Mouse (Mus musculus): ENCODE data around the gene C1qtnf3.

DNA sequence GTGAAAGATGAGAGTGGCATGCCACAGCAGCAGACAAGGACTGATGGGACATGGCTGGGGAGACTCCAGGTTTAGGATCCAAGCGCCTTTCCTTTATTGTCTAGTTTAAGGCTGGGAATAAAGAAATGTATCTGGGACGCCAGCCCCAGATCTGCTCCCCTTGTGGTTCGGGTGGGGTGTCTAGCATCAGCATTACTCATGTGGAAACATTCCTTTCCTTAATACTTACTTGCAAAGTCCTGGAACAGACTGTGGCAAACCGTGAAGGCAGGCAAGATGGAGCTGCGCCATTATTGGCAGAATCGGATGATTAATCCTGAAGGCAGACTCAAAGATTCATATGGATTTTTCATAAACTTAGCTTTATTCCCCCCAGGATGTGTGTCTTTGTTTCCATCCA is 10.2 kb upstream of the C1qtnf3 start:
- TF ChIP-seq CTCF (IDR thresholded peaks at IDR 0.05; ENCODE audit: low read depth) (no peak), EP300 (IDR thresholded peaks at IDR 0.05; ENCODE audit: low read depth) (no peak)
